Mouse (Mus musculus) kidney, postnatal 0 days (tissue): ENCODE measurements around the gene Zglp1. TPM values are rescaled to one million over a fixed set of nuclear protein-coding genes. Genes with fewer than 3 reads are reported as not detected.
A peak's percentile ranks its signal among the peaks of the same experiment; 100 is the strongest.

Source experiments
- ATAC-seq: fragments of 200-750 bp; cut with Nextera tagmentation; replicated peaks from 2 replicates; pipeline ENCODE4 v1.8.0; 2017; ENCODE audit warnings: low read depth, moderate number of reproducible peaks, moderate TSS enrichment, moderate library complexity; ENCODE audit not compliant: low FRiP score
- DNase-seq: peaks from one replicate; pipeline ENCODE4 v3.0.0-alpha.2; 2016; ENCODE audit warnings: low spot score
- H3K27ac ChIP-seq: fragments of 300-500 bp; sonication (generic); 2 replicates; pipeline ENCODE4 v1.5.1; 2014; ENCODE audit warnings: mild to moderate bottlenecking
- H3K27me3 ChIP-seq: fragments of 300-500 bp; sonication (generic); 2 replicates; pipeline ENCODE4 v1.6.1; 2014; ENCODE audit warnings: low read length, mixed read lengths; ENCODE audit not compliant: insufficient read depth
- H3K36me3 ChIP-seq: fragments of 300-500 bp; sonication (generic); 2 replicates; pipeline ENCODE4 v1.6.1; 2014; ENCODE audit warnings: low read length, mixed read lengths; ENCODE audit not compliant: insufficient read depth
- H3K4me1 ChIP-seq: fragments of 300-500 bp; sonication (generic); replicated peaks from 2 replicates; pipeline ENCODE4 v1.6.1; 2014; ENCODE audit warnings: antibody characterized with exemption, low read length, mixed read lengths; ENCODE audit not compliant: insufficient read depth
- H3K4me2 ChIP-seq: fragments of 300-500 bp; sonication (generic); 2 replicates; pipeline ENCODE4 v1.6.1; 2014; ENCODE audit warnings: mild to moderate bottlenecking, low read length, moderate library complexity, mixed read lengths
- H3K4me3 ChIP-seq: fragments of 300-500 bp; sonication (generic); replicated peaks from 2 replicates; pipeline ENCODE4 v1.5.1; 2014; ENCODE audit warnings: low read depth, low read length
- H3K9ac ChIP-seq: fragments of 300-500 bp; sonication (generic); 2 replicates; pipeline ENCODE4 v1.6.1; 2014; ENCODE audit warnings: low read depth, low read length
- H3K9me3 ChIP-seq: fragments of 300-500 bp; sonication (generic); replicated peaks from 2 replicates; pipeline ENCODE4 v1.6.1; 2016; ENCODE audit warnings: low read length, inconsistent platforms, mixed read lengths
- CTCF ChIP-seq: IDR thresholded peaks from 2 replicates; pipeline ENCODE4 v1.5.1; 2016; ENCODE audit warnings: antibody characterized with exemption, low read depth, mild to moderate bottlenecking, moderate library complexity
- WGBS: fragments of 180-500 bp; shearing (Covaris S2); extraction: QIAGEN DNeasy Blood & Tissue Kit; methylation state at CpG from one replicate; pipeline ENCODE4 v1.1.7; 2014; 5-methylcytosine and 5-hydroxymethylcytosine counted together
- polyA plus RNA-seq: library from polyadenylated mRNA; unstranded; fragments of >200 nt; fragmentation: Nextera tagmentation; extraction: Ambion mirVana; gene quantifications from 2 replicates; pipeline ENCODE4 v1.2.1, GENCODE M21; 2015

Gene Zglp1
- polyA plus RNA-seq, 1 experiment from 2014 or later = 0.29 TPM

DNA sequence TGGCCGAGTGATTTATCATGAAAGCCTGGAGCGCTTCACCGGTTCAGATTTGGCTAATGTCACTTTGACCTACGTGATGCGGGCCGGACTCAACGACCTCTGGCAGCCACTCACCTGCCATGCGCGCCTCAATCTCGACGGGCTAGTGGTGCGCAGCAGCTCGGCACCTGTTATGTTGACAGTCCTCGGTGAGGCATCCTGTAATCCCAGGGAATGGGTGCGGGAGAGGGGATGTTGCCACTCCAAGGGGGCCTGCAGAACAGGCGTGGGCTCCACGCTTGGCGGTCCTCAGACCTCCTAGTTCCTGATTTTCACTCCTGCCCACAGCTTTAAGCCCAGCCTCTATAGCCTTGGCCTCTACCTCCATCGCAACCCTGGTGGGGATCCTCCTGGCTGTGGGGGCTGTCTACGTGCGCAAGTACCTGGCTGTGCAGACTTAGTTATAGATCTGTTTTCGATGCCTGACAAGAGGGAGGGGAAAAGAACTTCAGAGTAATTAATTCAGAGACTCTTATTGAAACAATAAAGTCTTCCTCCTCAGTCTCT, 36.8 kb downstream of the Zglp1 start:
- Histone ChIP-seq H3K4me1 (peaks cover 25% of the 10 kb centered on the region), H3K27me3 (peaks cover 22% of the 10 kb centered on the region), H3K4me3 (0 out of 2 replicates have a peak overlapping the region, but pooled peaks have one; percentile 6), H3K27ac (no peak overlapping the region), H3K9me3 (no peaks in the 10 kb centered on the region), H3K36me3 (no peaks in the 10 kb centered on the region), H3K9ac (no peak overlapping the region), H3K4me2 (peak overlapping the region; percentile 93)
- WGBS = 29% methylated on average over 22 of the region's 22 CpGs
- TF ChIP-seq CTCF = no peak
- ATAC-seq (no peak), DNase-seq (no peak)

- H3K27me3 ChIP-seq = peaks cover 15% of the 10 kb centered on the region
- H3K9me3 ChIP-seq = no peaks in the 10 kb centered on the region
- H3K4me2 ChIP-seq = peak within 1 kb of the TSS; percentile 93
- ATAC-seq (peak; percentile 11; the same call in 1 of the 2 replicates), DNase-seq (peak; percentile 82)
- H3K36me3 ChIP-seq = no peaks in the 10 kb centered on the region
- 3% methylated on average over 37 of the region's 37 CpGs for WGBS
- peak within 1 kb of the TSS; percentile 36; the same call in 1 of the 2 replicates for H3K9ac ChIP-seq
- H3K4me3 ChIP-seq = peak within 1 kb of the TSS; percentile 20; the same call in 1 of the 2 replicates
- H3K27ac ChIP-seq = no peak within 1 kb of the TSS
- TF ChIP-seq CTCF = peak; percentile 88
- H3K4me1 ChIP-seq = peaks cover 25% of the 10 kb centered on the region
These were observed 37.4 kb downstream of the Zglp1 start, which contains the start of gene Icam4 for GRCm38 (mm10) chr9:21029291-21030054. Gene Icam4, plus strand, starts transcription at chr9:21029373.

DNA sequence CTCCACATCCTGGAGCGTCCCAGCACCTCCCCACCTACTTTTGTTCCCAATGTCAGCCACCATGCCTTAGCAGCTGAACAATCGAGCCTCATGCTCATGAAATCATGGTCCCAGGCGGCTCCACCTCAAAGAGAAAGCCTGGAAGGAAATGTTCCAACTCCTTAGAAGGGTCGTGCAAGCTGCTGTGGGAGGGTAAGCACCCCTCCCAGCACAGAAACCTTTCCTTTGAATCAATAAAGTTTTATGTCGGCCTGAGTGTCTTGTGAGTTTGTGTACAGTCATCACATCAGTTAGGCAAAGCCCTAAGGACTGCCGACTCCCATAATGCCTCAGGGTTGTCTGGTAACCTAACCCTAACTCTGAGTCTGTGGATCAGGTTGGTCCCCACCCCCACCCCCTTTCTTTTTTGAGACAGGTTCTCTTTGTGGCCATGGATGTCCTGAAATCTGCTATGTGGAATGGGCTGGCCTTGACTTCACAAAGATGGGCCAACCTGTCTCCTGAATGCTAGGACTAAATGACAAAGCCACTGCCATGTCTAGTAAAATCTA, 38.3 kb downstream of the Zglp1 start:
- Histone ChIP-seq H3K4me3 (no peak overlapping the region), H3K27me3 (peaks cover 14% of the 10 kb centered on the region), H3K4me1 (peaks cover 25% of the 10 kb centered on the region), H3K4me2 (no peak overlapping the region), H3K36me3 (no peaks in the 10 kb centered on the region), H3K27ac (no peak overlapping the region), H3K9ac (no peak overlapping the region), H3K9me3 (no peaks in the 10 kb centered on the region)
- no peak for ATAC-seq
- DNase-seq = no peak
- TF ChIP-seq CTCF = no peak
- WGBS = 63% methylated on average over 6 of the region's 6 CpGs

DNA sequence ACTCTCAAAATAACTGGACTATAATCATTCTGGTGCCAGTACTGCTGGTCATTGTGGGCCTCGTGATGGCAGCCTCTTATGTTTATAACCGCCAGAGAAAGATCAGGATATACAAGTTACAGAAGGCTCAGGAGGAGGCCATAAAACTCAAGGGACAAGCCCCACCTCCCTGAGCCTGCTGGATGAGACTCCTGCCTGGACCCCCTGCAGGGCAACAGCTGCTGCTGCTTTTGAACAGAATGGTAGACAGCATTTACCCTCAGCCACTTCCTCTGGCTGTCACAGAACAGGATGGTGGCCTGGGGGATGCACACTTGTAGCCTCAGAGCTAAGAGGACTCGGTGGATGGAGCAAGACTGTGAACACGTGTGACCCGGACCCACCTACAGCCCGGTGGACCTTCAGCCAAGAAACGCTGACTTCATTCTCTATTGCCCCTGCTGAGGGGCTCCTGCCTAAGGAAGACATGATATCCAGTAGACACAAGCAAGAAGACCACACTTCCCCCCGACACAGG, 39.1 kb downstream of the Zglp1 start:
- Histone ChIP-seq H3K36me3 (no peaks in the 10 kb centered on the region), H3K9ac (no peak overlapping the region), H3K4me3 (no peak overlapping the region), H3K9me3 (no peaks in the 10 kb centered on the region), H3K4me2 (no peak overlapping the region), H3K27me3 (peaks cover 10% of the 10 kb centered on the region), H3K27ac (no peak overlapping the region), H3K4me1 (peaks cover 25% of the 10 kb centered on the region)
- DNase-seq (no peak), ATAC-seq (no peak)
- no peak for TF ChIP-seq CTCF
- WGBS = 54% methylated on average over 8 of the region's 8 CpGs

GRCm38 (mm10) chr9:21026849-21027248, 40.0 kb downstream of the Zglp1 start:
- WGBS = 84% methylated on average over 12 of the region's 12 CpGs
- no peaks in the 10 kb centered on the region for H3K9me3 ChIP-seq
- peaks cover 17% of the 10 kb centered on the region for H3K4me1 ChIP-seq
- H3K4me3 ChIP-seq = no peak overlapping the region
- DNase-seq (no peak), ATAC-seq (no peak)
- no peak overlapping the region for H3K9ac ChIP-seq
- TF ChIP-seq CTCF = no peak
- no peak overlapping the region for H3K4me2 ChIP-seq
- H3K36me3 ChIP-seq = no peaks in the 10 kb centered on the region
- H3K27me3 ChIP-seq = peaks cover under 1% of the 10 kb centered on the region; the same call in 1 of the 2 replicates
- H3K27ac ChIP-seq = no peak overlapping the region

GRCm38 (mm10) chr9:21025258-21025810, 41.6 kb downstream of the Zglp1 start:
- H3K27ac ChIP-seq = no peak overlapping the region
- H3K9ac ChIP-seq = no peak overlapping the region
- no peak for TF ChIP-seq CTCF
- H3K27me3 ChIP-seq = no peaks in the 10 kb centered on the region
- H3K4me2 ChIP-seq = no peak overlapping the region
- H3K36me3 ChIP-seq = no peaks in the 10 kb centered on the region
- peaks cover 11% of the 10 kb centered on the region; the same call in 1 of the 2 replicates for H3K4me1 ChIP-seq
- ATAC-seq = no peak
- no peak overlapping the region for H3K4me3 ChIP-seq
- no peaks in the 10 kb centered on the region for H3K9me3 ChIP-seq
- WGBS = 70% methylated on average over 19 of the region's 19 CpGs
- DNase-seq = no peak
